Mouse (Mus musculus) midbrain, postnatal 0 days (tissue): ENCODE data around the gene Dhrs4. TPM values are rescaled to one million over a fixed set of nuclear protein-coding genes. Genes with fewer than 3 reads are reported as not detected.

Source experiments
- ATAC-seq: fragments of 200-750 bp; cut with Nextera tagmentation; 2 replicates; pipeline ENCODE4 v1.8.0; 2017; ENCODE audit warnings: moderate number of reproducible peaks, mild to moderate bottlenecking, moderate TSS enrichment, moderate library complexity; ENCODE audit not compliant: low FRiP score
- DNase-seq: peaks from one replicate; pipeline ENCODE4 v3.0.0-alpha.2; 2015; ENCODE audit warnings: low spot score
- H3K27ac ChIP-seq: fragments of 300-500 bp; sonication (generic); 2 replicates; pipeline ENCODE4 v1.5.1; 2014; ENCODE audit warnings: low read depth, mild to moderate bottlenecking, low read length, mixed read lengths
- H3K27me3 ChIP-seq: fragments of 300-500 bp; sonication (generic); 2 replicates; pipeline ENCODE4 v1.6.1; 2014; ENCODE audit warnings: low read length, control low read depth, mixed read lengths; ENCODE audit not compliant: insufficient read depth
- H3K36me3 ChIP-seq: fragments of 300-500 bp; sonication (generic); 2 replicates; pipeline ENCODE4 v1.6.1; 2014; ENCODE audit warnings: low read length, control low read depth, mixed read lengths; ENCODE audit not compliant: insufficient read depth
- H3K4me1 ChIP-seq: fragments of 300-500 bp; sonication (generic); 2 replicates; pipeline ENCODE4 v1.6.1; 2014; ENCODE audit warnings: mild to moderate bottlenecking, control low read depth, antibody characterized with exemption, low read length, mixed read lengths; ENCODE audit not compliant: insufficient read depth
- H3K4me2 ChIP-seq: fragments of 300-500 bp; sonication (generic); 2 replicates; pipeline ENCODE4 v1.6.1; 2014; ENCODE audit warnings: low read depth, mild to moderate bottlenecking, low read length, mixed read lengths; ENCODE audit not compliant: poor library complexity, severe bottlenecking
- H3K4me3 ChIP-seq: fragments of 300-500 bp; sonication (generic); 2 replicates; pipeline ENCODE4 v1.5.1; 2014; ENCODE audit warnings: low read depth, mild to moderate bottlenecking, low read length, moderate library complexity
- H3K9ac ChIP-seq: fragments of 300-500 bp; sonication (generic); replicated peaks from 2 replicates; pipeline ENCODE4 v1.6.1; 2014; ENCODE audit warnings: mild to moderate bottlenecking, low read length, moderate library complexity, mixed read lengths; ENCODE audit not compliant: poor library complexity, severe bottlenecking
- H3K9me3 ChIP-seq: fragments of 300-500 bp; sonication (generic); 2 replicates; pipeline ENCODE4 v1.6.1; 2016; ENCODE audit warnings: low read length, control low read depth
- CTCF ChIP-seq: IDR thresholded peaks from 2 replicates; pipeline ENCODE4 v1.5.1; 2016; ENCODE audit warnings: antibody characterized with exemption, mild to moderate bottlenecking
- WGBS: fragments of 180-500 bp; shearing (Covaris S2); extraction: QIAGEN DNeasy Blood & Tissue Kit; methylation state at CpG from one replicate; pipeline ENCODE4 v1.1.7; 2014; 5-methylcytosine and 5-hydroxymethylcytosine counted together
- polyA plus RNA-seq: library from polyadenylated mRNA; unstranded; fragments of >200 nt; fragmentation: Nextera tagmentation; extraction: Ambion mirVana; gene quantifications from 2 replicates; pipeline ENCODE4 v1.2.1, GENCODE M21; 2015
- total RNA-seq: library from RNA; depleted of rRNA; stranded (reverse); fragments of >200 nt; gene quantifications from 2 replicates; pipeline ENCODE4 v1.2.3, GENCODE M21; 2014

Gene Dhrs4
- total and polyA plus RNA-seq, 2 experiments from 2014 or later, result 10.0 to 19.4 TPM

DNA sequence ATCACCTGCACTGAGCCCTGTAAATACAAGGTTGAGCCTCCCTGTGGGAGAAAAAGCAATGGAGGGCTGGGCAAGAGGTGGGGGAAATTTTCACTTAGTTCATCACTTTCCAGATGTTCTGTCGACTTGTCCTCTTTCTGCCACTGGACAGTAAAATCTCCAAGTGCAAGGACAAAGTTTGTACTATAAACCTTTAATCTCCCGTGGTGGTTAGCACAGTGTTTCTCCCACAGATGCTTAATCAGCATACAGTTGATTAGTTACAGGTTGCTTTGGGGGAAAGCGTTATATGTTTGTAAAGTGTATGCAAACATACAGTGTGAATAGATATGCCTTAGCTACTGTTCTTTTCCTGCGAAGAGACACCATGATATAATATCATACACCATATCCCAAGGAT, 12.1 kb upstream of the Dhrs4 start:
- DNase-seq (no peak), ATAC-seq (no peak)
- 81% methylated on average over 4 of the region's 4 CpGs for WGBS

DNA sequence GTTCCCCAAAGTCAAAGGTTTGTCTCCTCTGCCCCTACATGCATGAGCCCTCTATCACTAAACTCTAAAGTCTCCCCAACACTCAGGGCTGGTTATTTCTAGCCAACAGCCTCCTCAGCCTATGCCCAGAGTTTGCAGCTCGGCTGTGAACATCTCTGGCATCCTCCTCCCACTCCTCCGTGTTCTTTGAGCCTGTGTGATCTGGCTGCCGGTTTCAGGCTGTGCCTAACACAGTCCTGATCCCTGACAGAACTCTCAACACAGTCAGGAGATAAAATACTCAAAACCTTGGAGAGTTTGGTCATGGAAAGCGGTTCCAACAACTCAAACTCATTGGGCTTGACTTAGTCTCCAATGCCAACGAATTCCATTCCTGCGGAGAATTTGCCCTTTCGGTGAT, 11.4 kb upstream of the Dhrs4 start:
- Histone ChIP-seq H3K9me3 (no peaks in the 10 kb centered on the region), H3K4me2 (no peak overlapping the region), H3K27me3 (no peaks in the 10 kb centered on the region), H3K27ac (no peak overlapping the region), H3K9ac (no peak overlapping the region), H3K4me3 (no peak overlapping the region), H3K4me1 (no peaks in the 10 kb centered on the region), H3K36me3 (no peaks in the 10 kb centered on the region)
- DNase-seq, result no peak
- ATAC-seq, result no peak
- 76% methylated on average over 7 of the region's 7 CpGs for WGBS
- no peak for TF ChIP-seq CTCF

More for the DNA sequence above, 12.1 kb upstream of the Dhrs4 start:
- Histone ChIP-seq H3K4me3 (no peak overlapping the region), H3K27me3 (no peaks in the 10 kb centered on the region), H3K27ac (no peak overlapping the region), H3K9ac (no peak overlapping the region), H3K36me3 (no peaks in the 10 kb centered on the region), H3K4me1 (no peaks in the 10 kb centered on the region), H3K4me2 (no peak overlapping the region), H3K9me3 (no peaks in the 10 kb centered on the region)
- TF ChIP-seq CTCF, result no peak

GRCm38 (mm10) chr14:55468301-55468741, 10.2 kb upstream of the Dhrs4 start:
- no peak for DNase-seq

GRCm38 (mm10) chr14:55469041-55469440, 9.5 kb upstream of the Dhrs4 start:
- TF ChIP-seq CTCF, result no peak
- DNase-seq (no peak), ATAC-seq (no peak)
- H3K9me3 ChIP-seq, result no peaks in the 10 kb centered on the region
- no peaks in the 10 kb centered on the region for H3K4me1 ChIP-seq
- H3K27me3 ChIP-seq, result no peaks in the 10 kb centered on the region
- H3K36me3 ChIP-seq, result no peaks in the 10 kb centered on the region
- no peak overlapping the region for H3K9ac ChIP-seq
- H3K4me3 ChIP-seq, result no peak overlapping the region
- no peak overlapping the region for H3K4me2 ChIP-seq
- H3K27ac ChIP-seq, result no peak overlapping the region
- 77% methylated on average over 2 of the region's 2 CpGs for WGBS

More at GRCm38 (mm10) chr14:55468301-55468741, 10.2 kb upstream of the Dhrs4 start:
- Histone ChIP-seq H3K9me3 (no peaks in the 10 kb centered on the region), H3K4me1 (no peaks in the 10 kb centered on the region), H3K27me3 (no peaks in the 10 kb centered on the region), H3K4me3 (no peak overlapping the region), H3K9ac (no peak overlapping the region), H3K27ac (no peak overlapping the region), H3K4me2 (no peak overlapping the region), H3K36me3 (no peaks in the 10 kb centered on the region)
- TF ChIP-seq CTCF, result no peak
- 81% methylated on average over 2 of the region's 2 CpGs for WGBS
- ATAC-seq, result no peak

- H3K36me3 ChIP-seq, result no peaks in the 10 kb centered on the region
- H3K9me3 ChIP-seq, result no peaks in the 10 kb centered on the region
- no peak for TF ChIP-seq CTCF
- WGBS, result 86% methylated on average over 6 of the region's 6 CpGs
- DNase-seq (no peak), ATAC-seq (no peak)
- no peaks in the 10 kb centered on the region for H3K27me3 ChIP-seq
- H3K4me3 ChIP-seq, result no peak overlapping the region
- no peak overlapping the region for H3K4me2 ChIP-seq
- H3K27ac ChIP-seq, result no peak overlapping the region
- H3K4me1 ChIP-seq, result no peaks in the 10 kb centered on the region
- H3K9ac ChIP-seq, result no peak overlapping the region
Measured at GRCm38 (mm10) chr14:55469821-55470220, 8.7 kb upstream of the Dhrs4 start.

DNA sequence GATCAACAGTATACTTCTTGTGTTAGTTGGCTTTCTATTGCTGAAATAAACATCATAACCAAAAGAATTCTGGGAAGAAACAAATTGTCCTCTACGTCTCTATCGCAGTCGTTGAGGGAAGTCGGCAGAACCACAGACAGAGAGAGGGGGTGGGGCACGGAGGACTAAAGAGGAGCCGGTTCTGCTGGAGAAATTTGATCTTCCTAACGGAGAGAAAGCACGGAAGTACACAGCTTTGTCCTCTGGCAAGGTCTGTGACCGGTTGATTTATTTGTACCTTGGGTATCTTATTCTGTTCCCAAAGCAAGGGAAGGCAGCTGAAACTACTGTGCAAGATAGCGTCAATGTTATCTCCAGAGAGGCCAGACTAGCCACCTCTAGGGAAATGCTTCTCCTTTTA, 7.8 kb upstream of the Dhrs4 start:
- Histone ChIP-seq H3K9me3 (no peaks in the 10 kb centered on the region), H3K27me3 (no peaks in the 10 kb centered on the region), H3K9ac (peak overlapping the region; percentile 8; the same call in 1 of the 2 replicates), H3K4me1 (no peaks in the 10 kb centered on the region), H3K27ac (no peak overlapping the region), H3K4me3 (no peak overlapping the region), H3K36me3 (no peaks in the 10 kb centered on the region), H3K4me2 (no peak overlapping the region)
- WGBS, result 12% methylated on average over 10 of the region's 10 CpGs
- DNase-seq, result no peak
- no peak for ATAC-seq
- TF ChIP-seq CTCF, result no peak
